Mouse (Mus musculus): ENCODE measurements around the gene A930004D18Rik. TPM values are rescaled to one million over a fixed set of nuclear protein-coding genes. Genes with fewer than 3 reads are reported as not detected.
A peak's percentile ranks its signal among the peaks of the same experiment; 100 is the strongest.

A930004D18Rik gene
- total RNA-seq, 2 experiments from 2014 or later: 3.5 to 3.8 TPM

GRCm38 (mm10) chr2:18041199-18041885 is 3.8 kb upstream of the A930004D18Rik start:
- no peak for DNase-seq (ENCODE audit: low spot score)
- intact Hi-C loops (cut with DNase I): no loop called here

DNA sequence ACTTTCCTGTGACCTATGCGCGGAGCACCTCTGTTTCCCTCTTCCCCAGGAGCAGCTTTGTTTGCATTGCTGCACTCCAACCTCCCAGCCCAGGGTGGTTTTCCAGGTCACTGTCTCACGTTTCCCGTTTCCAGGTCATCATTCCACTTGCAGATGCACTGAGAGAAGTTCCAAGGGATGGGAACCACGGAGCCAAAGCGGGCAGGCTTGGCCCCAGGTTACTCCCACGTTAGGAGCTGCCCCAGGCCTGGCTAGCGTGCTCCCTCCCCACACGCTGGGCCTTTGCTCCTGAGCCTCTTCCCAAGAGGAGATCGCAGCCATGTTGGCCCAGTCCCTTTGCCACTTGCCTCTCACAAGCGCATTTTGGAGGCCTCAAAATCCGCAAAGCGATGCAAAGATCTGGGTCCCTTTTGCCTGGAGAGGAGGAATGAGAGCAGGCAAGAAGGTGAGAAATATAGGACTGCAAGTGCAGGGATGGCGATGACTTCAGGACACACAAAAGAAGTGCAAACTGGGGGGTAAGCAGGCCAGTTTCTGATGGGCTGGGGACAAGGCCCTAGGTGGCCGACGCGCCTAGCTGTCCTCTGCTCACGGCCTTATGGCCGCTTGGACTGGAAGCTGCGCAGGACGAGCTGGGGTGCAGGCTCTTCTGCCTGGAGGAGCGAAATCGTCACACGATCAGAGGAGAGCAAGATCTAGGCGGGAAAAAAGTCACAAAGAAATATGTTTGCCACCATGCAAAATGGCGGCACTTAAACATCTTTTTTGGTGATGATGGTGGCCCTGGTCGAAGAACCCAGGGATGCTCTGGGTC is 3.0 kb upstream of the A930004D18Rik start:
- intact Hi-C loops (cut with DNase I): no loop called here
- no peak for DNase-seq (ENCODE audit: low spot score)

DNA sequence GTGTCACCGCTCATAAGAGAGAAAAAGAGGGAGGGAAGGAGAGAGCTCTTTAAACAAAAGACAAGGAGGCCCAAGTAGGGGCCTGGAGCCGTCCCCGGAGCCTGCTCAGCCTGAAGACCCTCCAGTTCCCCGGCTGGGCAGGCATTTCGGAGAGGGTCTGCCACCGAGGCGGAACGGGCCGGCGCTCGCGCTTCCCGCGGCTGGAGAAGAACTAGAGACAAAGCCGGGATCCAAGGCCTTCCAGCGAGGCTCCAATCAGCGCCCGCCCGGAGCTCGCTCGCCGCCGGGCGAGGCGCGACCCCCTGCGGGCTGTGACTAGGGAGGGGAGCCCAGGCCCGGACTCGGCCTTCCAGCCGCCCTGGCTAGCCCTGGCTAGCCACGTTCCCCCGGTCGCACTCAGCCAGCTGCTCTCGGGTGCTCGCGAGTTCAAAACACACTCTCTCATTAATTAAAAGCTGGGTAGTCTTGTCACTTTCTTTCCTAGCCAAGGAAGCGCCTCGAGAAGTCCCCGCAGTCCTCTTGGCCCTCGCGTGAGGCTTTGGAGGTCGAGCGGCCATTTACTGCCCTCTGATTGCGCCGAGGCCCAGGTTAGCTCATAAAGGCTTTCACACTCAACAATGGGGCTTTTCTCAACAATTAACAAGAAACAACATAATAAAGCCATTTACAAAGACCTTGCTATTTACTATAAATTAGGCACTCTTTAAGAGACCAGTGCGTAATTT is 2.2 kb upstream of the A930004D18Rik start:
- no peak for DNase-seq (ENCODE audit: low spot score)
- intact Hi-C loops (cut with DNase I): no loop called here

DNA sequence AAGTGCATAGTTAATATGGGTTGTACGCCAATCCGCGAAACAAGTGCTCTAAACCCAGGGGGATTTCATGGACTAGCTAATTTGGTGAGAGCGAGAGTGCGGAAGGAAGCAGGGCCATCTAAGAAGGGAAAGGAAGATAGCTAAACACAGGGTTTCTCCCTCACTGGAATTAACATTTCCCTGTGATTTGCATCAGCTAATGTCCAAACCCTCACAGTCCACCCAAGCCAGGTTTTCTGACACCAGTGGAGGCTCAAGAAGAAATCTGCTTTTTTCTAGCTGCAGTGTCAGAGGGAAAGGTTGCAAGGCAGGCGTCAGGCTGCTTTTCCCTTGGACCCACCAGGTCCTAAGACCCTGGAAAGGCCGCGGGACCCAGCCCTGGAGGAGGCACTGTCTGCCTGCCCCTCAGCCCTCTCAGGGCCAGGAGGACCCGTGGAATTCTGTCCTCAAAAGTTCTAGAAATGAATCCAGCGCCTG is 1.4 kb upstream of the A930004D18Rik start:
- DNase-seq (ENCODE audit: low spot score): no peak
- intact Hi-C loops (cut with DNase I): no loop called here

DNA sequence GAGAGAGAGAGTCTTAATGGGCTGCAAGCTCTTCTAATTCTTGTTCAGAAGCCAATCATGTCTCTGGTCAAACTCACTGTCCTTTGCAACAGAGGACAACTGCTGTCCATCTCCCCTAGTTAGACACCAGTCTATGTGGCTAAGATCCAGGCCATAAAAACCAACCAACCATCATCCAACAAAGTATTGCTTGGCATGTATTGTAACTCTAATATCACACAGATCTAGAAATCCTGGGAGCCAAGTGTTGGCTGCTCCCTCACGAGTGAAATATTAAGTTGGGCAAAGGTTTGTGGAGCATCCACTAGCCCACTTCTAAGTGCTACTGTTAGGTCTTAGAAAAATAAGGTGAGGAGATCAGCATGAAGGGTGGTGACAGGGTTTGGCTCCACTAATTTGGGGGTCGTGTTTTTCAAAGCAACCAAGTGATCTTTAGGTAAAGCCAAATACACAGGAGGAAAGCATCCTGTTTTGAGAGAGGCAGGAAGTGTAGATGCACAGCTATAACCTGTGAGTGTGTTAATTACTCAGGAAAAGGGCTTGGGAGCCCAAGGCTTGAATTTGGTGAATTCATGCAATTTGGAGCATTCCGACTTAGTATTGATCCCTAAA is 710 bp upstream of the A930004D18Rik start:
- intact Hi-C loops (cut with DNase I): no loop called here

GRCm38 (mm10) chr2:18034371-18035250 is 2.9 kb downstream of the A930004D18Rik start:
- no peak for DNase-seq (ENCODE audit: low spot score)
- intact Hi-C loops (cut with DNase I): loop anchor here (5.0 kb wide), 2 partner anchors 638 to 733 kb away; partner anchors contain the start of gene Commd3

More for the DNA sequence above, 710 bp upstream of the A930004D18Rik start:
- no peak for DNase-seq (ENCODE audit: low spot score)

- no peak for DNase-seq (ENCODE audit: low spot score)
- intact Hi-C loops (cut with DNase I): loop anchor here (5.0 kb wide), 2 partner anchors 639 to 734 kb away; partner anchors contain the start of gene Commd3
Measured at GRCm38 (mm10) chr2:18033166-18034108, 4.1 kb downstream of the A930004D18Rik start.

DNA sequence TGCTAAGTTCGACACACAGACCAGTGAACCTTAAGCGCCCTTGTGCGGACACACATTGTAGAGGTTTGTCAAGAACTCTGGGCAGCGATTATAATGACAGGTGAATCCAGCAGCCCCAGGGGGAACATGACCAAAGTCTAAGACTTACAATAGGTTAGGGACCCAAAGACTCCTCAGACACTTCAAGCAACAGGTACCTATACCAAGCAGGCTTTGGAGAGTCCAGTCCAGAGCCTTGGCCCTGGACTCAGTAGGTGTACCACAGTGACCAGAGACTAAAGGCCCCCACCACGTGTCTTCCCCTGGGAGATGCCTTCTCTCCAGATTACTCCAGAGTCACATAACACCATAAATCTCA is 5.0 kb downstream of the A930004D18Rik start:
- intact Hi-C loops (cut with DNase I): loop anchor here (5.0 kb wide), 2 partner anchors 640 to 735 kb away; partner anchors contain the start of gene Commd3
- no peak for DNase-seq (ENCODE audit: low spot score)

DNA sequence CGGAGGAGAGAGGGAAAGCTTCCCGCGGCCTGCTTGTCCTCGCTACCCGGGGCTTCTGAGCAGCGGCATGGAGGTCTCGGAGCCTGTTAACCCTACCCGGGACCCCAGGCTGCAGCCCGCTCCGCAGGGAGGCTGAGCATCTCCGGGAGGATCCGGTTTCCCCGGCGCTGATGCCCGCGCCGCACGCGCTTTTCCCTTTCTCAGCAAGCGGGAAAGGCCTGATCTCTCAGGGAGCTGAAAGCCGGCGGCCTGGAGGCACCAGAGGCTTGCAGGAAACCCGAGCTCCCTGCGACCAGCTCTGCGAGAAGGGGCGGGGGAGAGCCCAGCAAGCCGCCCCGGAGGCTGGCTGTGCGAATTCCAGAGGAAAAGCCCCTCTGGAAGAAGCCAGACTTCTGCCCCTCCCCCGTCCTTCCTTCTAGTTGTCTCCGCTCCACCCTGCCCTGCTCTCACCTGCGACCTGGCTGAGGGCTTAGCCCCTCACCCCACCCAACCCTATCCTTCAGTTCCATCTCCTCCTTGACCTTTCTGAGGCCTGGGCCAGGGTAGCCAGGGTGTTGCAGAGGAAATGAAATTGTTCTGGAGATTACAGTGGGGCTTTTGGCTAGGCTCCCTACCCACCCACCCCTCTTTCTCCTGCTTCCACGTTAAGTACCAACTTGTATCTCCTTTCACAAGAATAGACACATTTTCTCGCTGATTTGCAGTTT is 5.6 kb downstream of the A930004D18Rik start:
- intact Hi-C loops (cut with DNase I): loop anchor here (1.0 to 5.0 kb wide), 3 partner anchors 14 to 735 kb away; partner anchors contain the start of gene Commd3
- no peak for DNase-seq (ENCODE audit: low spot score)

- intact Hi-C loops (cut with DNase I): loop anchor here (1.0 to 5.0 kb wide), 3 partner anchors 15 to 736 kb away; partner anchors contain the start of gene Commd3
- DNase-seq (ENCODE audit: low spot score): no peak
Measured at GRCm38 (mm10) chr2:18031271-18031821, 6.2 kb downstream of the A930004D18Rik start.

DNA sequence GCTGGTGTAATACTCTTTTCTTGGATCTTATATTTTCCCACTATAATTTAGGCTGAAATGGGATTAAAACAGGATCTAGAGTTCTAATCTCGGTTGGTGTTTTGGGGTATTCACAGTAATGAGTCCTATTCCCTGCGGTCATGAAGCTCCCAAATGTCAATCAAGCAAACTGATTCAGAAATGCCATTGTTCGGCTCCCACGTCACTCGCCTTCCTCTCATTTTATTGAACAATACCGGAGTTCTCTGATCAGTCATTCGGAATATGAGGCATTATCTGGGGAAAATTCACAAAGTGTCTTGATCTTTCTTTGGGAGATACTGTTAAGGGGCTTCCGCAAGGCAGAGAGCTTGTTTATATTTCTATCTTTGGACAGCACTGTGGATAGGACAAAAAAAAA is 7.0 kb downstream of the A930004D18Rik start:
- no peak for DNase-seq (ENCODE audit: low spot score)
- intact Hi-C loops (cut with DNase I): loop anchor here (5.0 kb wide), 2 partner anchors 642 to 737 kb away; partner anchors contain the start of gene Commd3

GRCm38 (mm10) chr2:18029656-18030055 is 7.9 kb downstream of the A930004D18Rik start:
- DNase-seq (ENCODE audit: low spot score): no peak
- intact Hi-C loops (cut with DNase I): loop anchor here (2.0 to 10.0 kb wide), 9 partner anchors 27 to 1315 kb away; partner anchors contain the start of genes Commd3 and Dnajc1

GRCm38 (mm10) chr2:18028140-18029021 is 9.2 kb downstream of the A930004D18Rik start:
- intact Hi-C loops (cut with DNase I): loop anchor here (2.0 to 10.0 kb wide), 7 partner anchors 28 to 1316 kb away; partner anchors contain the start of gene Dnajc1
- DNase-seq (ENCODE audit: low spot score): peak; percentile 88

- DNase-seq (ENCODE audit: low spot score): peak; percentile 91
- intact Hi-C loops (cut with DNase I): loop anchor here (1.0 to 10.0 kb wide), 9 partner anchors 29 to 1317 kb away; partner anchors contain the start of gene Dnajc1
Measured at GRCm38 (mm10) chr2:18027448-18028139, 9.9 kb downstream of the A930004D18Rik start.

Measured in heart, postnatal 25 days (tissue).